Mouse (Mus musculus): ENCODE results near the gene Bahcc1.

Gene Bahcc1

DNA sequence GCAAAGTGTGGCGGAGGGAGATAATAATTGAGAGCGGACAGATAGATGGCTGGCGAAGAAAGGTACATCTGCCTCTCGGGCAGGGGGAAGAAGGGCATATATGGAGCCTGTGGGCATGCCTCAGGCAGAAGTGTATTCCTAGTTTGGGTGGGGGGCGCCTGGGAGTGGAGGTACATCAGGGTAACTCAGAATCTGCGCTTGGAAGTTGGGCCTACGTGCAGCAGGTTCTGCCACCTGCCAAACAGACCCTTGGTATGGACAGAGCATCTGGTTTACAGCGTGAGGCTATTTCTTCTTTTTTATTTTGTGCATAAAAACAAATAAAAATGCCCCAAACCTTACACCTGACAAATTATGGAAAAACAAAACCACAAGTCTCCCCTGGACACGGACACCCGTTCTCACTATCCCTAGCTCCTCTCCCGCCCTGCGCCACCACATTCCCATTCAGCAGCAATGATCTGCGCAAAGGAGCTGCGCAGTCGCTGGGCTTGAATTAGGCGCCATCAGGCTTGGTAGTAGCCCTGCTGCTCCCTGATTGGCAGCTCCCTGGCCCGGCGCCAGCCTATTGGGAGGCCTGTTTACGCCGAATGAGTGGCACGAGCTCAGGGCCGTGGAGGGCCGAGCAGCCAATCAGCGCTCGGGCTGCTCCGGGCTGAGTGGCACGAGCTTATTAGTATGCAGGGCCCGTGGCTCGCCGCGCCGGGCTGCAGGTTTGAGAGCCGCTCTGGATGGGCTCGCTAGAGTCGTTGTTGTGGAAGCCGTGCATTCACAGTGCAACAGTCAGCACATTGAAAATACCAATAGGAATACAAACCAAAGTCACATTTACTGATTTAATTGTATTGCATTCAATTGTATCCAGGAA, at the start of gene Bahcc1:
TSS of gene Bahcc1 (plus strand) at position 718 of the 868 bp plus-strand sequence.
- DNase-seq: peak; percentile 100

DNA sequence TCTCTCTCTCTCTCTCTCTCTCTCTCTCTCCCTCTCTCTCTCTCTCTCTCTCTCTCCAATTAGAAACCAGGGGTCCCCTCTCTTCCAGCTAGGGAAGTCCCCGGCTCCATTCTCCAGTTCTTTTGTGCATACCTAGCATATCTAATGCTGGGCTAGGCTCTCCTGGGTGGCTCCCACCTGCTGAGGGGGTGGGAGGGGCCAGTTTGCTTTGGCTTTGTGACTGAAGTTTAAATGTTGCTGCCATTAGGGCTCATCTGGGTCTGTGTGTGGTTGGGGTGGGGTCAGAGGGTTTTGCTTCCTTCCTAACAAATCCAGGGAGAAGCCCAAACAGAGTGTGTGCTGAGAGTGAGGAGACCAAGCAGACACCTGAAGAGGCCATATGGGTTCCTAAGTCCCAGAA, 49.6 kb upstream of the Bahcc1 start:
- no peak for DNase-seq

- no peak for DNase-seq
Observed at GRCm38 (mm10) chr11:120183708-120184107, 49.0 kb upstream of the Bahcc1 start.

DNA sequence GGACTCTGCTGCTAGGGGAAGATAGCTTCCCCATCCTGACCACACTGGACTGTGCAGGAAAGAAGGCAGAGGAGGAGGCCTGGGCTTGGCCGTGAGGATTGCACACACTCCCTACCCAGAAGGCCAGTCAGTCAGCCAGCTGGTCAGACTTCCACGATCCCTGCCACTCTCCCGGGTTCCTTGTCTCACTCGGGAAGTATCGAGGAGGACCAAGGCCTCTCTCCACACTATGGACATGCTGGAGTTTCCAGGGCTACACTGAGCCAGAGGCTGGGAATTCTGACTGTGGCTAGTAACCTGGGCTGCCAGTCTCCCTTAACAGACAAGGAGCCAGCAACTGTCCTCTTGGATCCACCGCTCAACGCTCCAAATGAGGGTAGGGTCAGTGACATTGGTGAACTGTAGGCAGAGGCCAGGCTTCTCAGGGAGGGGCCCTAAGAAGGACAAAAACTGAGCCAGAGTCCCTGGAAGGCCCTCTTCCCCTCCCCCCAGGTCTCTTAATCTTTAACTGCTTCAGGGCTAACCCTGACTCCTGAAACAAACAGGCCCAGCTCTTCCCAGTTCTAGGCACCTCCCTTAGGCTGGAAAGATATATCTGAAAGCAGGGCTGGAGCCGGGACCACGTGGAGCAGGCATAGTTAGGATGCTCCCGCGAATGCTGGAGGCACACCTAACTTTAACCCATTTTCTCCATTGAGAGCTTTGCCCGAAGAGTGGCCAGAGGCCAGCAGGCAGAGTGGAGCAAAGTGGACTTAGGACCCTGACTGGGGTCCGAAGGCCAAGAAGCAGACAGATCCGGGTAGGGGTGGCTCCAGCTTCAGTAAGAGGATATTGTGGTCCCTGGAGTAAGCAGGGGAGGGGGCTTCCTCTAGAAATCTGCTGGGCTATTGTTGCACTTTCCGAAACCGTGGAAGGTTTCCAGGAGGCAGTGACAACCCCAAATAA, 48.1 kb upstream of the Bahcc1 start:
- peak; percentile 40 for DNase-seq

DNA sequence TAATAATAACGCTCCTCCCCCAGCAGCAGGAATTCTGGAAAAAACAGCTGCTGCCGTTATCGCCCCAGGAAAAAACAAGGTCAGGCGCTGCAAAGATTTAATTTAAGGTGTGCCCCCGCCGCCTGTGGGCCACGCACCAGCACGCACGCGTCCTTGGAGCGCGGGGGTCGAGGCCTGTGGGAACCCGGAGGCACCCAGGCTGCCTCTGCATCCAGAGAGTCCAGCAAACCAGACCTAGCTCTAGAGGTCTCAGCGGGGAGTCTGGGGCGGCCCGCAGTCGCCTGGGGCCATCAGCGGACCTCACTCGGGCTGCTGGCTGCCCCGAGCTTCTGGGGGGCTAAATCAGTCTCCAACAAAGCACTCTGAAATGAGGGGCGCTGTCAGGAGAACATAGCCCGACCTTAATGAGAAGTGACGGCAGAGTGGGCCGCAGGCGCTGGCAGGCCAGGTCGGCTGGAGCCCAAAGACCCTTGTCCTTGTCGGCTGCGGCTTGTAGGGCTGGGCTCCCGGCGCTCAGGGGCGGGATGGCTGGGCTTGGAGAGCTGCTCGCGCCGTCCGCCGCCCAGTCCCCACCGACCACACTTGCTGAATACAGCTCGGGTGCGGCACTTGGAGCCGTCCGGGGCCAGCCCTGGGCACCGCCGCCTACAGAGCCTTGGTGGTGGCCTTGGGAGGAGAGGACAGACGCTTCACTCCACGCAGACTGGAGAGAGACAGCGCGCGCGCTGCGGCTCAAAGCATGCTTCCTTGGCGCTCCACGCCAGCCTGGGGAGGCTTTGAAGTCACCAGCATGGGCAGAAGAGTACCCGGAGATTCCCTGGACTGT, 47.2 kb upstream of the Bahcc1 start:
- no peak for DNase-seq

DNA sequence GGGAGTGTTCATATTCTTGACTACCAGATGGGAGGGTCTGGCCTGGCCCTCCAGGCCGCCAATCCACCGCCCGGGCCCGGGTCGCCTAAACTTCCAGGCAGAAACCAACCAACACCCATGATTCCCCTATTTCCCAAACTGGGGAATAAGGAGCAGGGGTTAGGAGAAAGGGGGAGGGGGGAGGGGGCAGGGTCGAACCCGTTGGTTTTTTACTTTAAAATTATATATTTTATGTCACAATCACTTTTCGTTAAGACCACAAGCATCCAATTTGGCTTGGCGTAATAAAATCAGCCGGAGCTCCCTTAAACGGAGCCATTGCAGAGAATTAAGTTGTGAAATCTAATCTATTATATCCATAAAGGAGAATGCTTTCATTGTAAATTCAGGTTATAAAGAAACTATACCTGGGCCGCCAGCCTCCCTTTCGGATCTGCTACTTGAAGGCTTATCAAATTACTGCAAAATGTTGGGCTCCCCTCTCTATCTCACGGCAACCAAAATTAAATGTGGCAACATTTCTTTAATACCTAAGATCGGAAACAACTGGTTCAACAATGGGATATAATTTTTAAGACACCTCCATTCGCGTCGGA, 46.5 kb upstream of the Bahcc1 start:
- no peak for DNase-seq

- DNase-seq: no peak
Observed at GRCm38 (mm10) chr11:120186821-120187235, 45.9 kb upstream of the Bahcc1 start.

DNA sequence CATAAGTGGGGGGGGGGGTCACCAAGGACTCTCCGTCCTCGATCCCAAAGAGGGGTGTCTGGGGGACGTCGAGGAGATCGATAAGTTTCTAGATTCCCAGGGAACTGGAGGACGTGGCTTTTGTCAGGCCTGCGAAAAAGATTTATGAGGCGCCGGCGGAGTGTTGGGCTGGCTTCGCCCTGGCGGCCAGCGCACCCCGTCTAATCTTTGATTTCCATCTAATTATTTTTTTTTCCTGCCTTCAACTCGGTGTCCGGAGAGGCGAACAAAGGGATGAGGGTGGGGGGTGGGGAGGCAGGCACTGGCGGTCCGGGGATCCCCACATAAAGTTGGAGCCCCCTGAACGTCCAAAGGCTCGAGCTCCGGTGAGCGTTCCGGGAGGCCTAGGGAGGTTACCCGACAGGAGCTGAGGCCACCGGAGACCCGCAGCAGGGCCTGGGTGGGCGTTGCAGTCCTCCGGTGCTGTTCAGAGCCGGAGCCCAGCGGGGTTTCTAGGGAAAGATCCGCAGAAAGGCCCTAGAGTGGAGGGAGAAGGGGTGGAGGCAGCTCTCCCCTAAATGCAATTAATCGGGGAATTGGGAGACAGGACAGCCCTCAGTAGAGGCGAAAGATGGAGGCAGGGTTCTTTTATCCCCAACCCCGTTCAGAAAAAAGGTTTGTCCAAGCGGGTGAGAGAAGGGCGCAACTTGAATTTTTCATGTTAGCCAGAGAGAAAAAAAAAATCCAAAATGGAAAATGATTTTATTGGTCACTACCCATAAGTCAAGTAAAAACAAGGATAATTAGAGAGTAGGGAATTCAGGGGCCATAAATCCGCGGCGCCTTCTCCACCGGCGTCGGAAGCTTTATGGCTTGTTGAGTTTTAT, 45.3 kb upstream of the Bahcc1 start:
- peak; percentile 50 for DNase-seq

DNA sequence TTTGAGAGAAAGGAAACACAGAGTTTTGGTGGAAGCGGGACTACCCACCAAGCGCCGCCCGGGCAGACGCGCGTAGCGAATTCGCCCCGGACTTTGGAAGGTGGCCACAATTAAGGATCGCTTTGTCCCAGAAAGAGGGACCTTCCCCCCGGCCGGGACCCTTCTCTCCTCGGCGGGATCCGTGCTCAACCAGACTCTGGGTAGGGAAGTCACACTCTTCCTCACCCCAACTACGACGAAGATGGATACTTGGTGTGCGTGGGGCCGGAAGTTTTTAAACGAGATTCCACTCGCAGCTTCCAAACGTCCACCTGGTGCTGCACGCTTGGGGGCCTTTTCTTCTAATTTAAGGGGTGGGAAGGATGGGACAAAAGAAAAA, 44.7 kb upstream of the Bahcc1 start:
- no peak for DNase-seq

DNA sequence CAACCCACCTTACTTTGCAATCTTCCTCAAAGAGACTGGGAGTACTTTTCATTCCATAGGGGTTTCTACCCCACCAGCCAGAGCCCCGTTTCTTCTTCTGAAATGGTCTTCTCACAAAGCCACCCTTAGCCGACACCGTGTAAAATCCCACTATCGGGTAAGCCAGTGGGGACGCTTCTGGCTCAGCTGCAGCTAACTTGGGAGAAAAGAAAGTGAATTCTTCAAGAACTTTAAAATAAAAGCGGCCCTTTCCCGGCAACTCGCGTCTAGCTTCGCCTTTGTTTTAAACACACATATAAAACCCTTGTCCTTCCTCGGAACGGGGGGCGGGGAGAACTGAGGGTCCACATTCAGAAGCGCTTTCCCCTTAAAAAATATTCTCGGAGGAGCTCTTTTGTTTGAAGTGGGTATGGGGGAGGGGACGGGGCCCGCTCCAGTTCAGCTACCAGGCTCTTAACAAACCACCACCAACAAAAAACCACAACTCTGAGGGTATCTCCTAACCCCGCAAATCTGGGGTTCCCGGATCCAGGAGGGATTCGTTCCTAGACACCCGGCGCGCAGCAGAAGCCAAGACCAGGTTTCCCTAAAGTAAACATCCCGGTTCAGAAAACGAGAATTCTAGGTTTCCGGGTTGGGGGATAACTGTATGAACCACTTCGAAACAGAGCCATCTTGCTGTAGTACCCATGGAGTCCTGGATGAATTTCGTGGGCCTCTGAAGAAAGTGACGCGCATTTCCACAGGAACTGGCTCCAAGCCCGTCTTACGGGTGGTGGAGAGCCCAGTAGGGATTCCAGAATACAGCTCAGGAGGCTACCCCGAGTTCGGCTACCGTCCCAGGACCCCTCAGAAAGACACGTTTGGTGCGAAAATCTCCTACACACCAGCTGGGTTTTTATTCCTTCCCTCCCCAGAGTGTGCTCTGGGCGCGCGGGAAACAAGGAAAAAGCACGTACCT, 44.0 kb upstream of the Bahcc1 start:
- DNase-seq: peak; percentile 68

DNA sequence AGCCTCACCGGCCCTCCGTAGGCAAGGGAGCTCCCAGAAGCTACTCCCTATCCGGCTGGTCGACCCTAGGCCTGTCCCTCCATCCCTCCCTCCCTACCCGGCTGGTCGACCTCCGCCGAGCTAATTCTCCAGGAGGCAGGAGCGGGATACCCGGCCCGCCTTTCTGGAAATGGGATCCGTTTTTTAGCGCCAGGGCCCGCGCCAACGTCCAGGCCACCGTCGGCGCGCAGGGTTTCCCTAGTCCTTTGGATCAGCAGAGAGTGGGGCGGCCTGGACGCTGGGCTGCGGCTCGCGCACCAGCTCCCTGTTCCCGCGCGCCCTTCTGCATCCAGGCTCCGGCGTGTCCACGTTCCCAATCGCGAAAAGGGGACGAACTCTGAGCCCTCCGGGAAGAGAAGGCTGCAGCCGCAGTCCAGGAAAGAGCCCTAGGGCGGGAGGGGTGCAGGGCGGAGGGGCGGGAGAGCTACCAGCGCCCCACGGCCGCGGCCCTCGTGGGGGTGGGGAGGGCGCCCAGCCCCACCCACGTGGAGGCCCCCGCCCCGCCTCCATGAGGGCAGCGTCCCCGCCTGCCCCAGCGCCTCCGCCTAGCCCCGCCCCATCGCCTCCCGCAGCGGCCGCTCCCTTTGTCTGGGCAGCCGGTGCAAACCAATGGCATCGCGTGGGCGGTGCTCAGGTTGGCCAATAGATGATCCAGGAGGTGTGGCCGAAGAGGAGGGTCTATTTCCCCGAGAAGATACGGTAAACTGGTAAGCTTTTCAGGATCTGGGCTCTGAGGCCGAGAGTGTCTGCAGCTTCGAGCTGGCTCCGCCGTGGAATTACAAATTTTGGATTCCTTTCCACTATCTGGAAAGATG, 43.1 kb upstream of the Bahcc1 start:
- peak; percentile 100 for DNase-seq

GRCm38 (mm10) chr11:120190526-120191412, 42.0 kb upstream of the Bahcc1 start:
- no peak for DNase-seq

DNA sequence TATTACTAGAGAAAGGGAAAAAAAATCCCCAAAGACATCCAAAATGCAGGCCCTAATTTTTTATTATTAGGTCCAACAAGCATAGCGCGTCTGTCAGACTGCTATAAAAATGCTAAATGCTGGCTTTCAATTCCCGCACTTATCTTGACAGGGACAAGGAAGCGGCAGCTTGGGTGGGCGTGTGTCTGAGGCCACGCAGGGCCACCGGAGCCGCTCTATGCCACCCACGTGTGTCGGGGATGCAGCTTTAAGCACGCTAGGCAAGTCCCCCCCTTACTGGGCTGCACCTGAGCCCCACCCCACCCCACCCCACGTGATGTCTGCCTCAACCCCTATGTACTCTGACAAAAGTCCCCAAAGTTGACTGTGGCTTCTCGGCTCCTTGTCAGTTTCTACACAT, 33.9 kb upstream of the Bahcc1 start:
- no peak for DNase-seq

DNA sequence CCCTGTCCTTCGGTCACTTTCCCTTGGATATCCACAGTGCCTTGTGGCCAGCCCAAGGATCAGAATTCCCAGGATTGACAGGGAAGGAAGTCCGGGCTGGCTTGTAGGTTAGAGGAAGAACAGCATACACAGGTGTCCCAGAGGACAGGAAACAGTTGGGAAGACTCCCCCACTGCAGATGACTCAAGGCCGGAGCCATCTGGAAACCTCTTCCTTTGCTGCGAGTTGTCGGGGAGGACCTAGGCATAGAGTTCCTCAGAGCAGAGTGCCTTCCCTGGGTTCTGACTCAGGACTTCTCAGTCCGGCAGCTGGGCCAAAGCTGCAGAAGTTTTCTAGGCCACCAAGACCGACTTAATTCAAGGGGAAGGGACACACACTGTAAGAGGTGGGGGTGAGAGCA, 33.0 kb upstream of the Bahcc1 start:
- DNase-seq: no peak

GRCm38 (mm10) chr11:120200621-120201020, 32.1 kb upstream of the Bahcc1 start:
- no peak for DNase-seq

GRCm38 (mm10) chr11:120204200-120204599, 28.5 kb upstream of the Bahcc1 start:
- DNase-seq: no peak

DNA sequence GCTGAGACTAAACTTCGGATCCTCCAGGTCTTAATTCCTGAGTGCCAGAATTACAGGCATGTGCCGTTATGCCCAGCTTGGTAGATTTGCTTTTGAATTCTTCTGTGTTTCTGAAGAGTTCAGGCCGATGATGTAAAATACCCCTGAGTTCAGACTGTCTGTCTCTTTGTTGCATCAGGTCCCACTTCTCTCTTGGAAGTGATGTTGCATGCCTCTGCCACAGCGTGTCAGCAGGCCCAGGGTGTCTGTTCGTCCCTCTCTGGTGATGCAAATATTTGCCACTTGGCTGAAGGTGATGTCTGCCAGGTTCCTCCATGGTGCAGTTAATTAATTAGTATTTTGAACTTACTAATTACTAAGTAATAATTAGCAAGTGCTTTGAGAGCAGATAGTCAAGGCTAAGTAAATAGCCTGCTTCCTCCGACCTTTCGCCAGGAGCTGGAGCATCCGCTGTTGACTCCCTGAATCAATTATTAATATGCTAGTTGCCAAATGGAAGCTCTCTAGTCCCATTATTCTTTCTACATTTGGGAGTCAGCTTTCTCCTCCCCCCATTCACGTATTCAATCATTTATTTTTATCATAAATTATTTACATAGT, 26.6 kb upstream of the Bahcc1 start:
- no peak for DNase-seq

DNA sequence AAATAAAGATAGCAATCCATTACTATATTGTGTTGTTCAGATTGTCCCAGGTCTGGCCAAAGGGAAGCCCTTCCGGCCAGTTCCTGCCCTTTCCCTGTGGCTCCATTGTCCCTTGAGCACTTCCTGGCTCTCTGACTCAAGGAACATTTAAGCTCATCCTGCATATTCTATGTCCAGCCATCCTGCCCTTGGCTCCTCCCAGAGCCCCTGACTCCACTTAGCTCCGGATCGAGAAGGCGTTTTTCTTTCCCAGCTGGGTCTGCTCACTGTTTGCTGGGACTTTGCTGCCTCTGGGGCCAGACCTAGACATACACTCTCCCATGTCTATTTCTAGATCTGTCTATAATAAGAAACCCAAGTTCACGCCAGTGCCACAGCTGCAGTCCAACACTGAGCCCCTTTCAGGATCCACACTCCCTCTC, 26.1 kb upstream of the Bahcc1 start:
- peak; percentile 73 for DNase-seq
